In the genomic region with DNA sequence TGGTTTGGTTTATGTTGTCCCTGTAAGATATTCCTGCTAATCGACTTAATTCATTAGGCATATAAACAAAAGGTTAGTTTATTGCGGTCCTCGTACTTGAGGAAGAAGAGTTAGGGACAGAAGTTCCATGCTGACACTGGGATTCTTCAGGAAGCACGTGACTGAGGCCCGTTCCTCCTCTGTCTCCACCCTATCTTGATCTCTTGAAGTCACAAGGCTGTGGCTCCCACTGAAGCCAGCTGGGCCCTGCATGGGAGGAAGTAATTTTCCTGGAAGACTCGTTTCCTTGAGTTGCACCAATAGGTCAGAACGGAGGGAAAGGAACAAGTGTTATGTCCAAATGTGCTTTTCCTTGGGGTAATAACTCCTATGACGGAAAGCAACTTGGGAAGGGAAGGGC, we compare ENCODE assay signal across 8 mouse cellular contexts. TPM values are rescaled to one million over a fixed set of nuclear protein-coding genes. Genes with fewer than 3 reads are reported as not detected.
A peak's percentile ranks its signal among the peaks of the same experiment; 100 is the strongest.
DNase-seq lines count a peak whose midpoint lies in the region; ATAC-seq lines count a peak whose summit lies in the region.

No protein-coding gene starts in this region.

- peaks cover 2% of the 10 kb centered on the region; the same call in 1 of the 2 replicates for H3K4me1 ChIP-seq in forebrain, embryonic 11.5 days (replicated peaks; ENCODE audit: control insufficient read depth, insufficient read depth, low read length)
- peaks cover 13% of the 10 kb centered on the region for H3K4me1 ChIP-seq in hindbrain, embryonic 16.5 days (ENCODE audit: control insufficient read depth, insufficient read depth, low read depth, low read length)
- H3K4me1 ChIP-seq in liver, embryonic 13.5 days (replicated peaks): peaks cover 39% of the 10 kb centered on the region

- ATAC-seq in forebrain, embryonic 11.5 days (replicated peaks; ENCODE audit: low FRiP score): no peak
- no peak for ATAC-seq in hindbrain, embryonic 16.5 days
- no peak for ATAC-seq in liver, embryonic 13.5 days (ENCODE audit: low read depth)

- no peaks in the 10 kb centered on the region for H3K27me3 ChIP-seq in forebrain, embryonic 11.5 days (ENCODE audit: control insufficient read depth, insufficient read depth, low read length)
- H3K27me3 ChIP-seq in hindbrain, embryonic 16.5 days (replicated peaks; ENCODE audit: control insufficient read depth, insufficient read depth, low read length): no peaks in the 10 kb centered on the region
- no peaks in the 10 kb centered on the region for H3K27me3 ChIP-seq in liver, embryonic 13.5 days

- no peaks in the 10 kb centered on the region for H3K9me3 ChIP-seq in forebrain, embryonic 11.5 days (ENCODE audit: control insufficient read depth, low read length)
- no peaks in the 10 kb centered on the region for H3K9me3 ChIP-seq in hindbrain, embryonic 16.5 days (ENCODE audit: control insufficient read depth, low read length)
- no peaks in the 10 kb centered on the region for H3K9me3 ChIP-seq in liver, embryonic 13.5 days (replicated peaks)

- peak overlapping the region; percentile 65 for H3K4me3 ChIP-seq in forebrain, embryonic 11.5 days (ENCODE audit: low read depth, low read length)
- peak overlapping the region; percentile 87 for H3K4me3 ChIP-seq in hindbrain, embryonic 16.5 days (ENCODE audit: low read length)
- peak overlapping the region; percentile 82 for H3K4me3 ChIP-seq in liver, embryonic 13.5 days (replicated peaks)

- no peak overlapping the region for H3K9ac ChIP-seq in forebrain, embryonic 11.5 days (ENCODE audit: low read length)
- H3K9ac ChIP-seq in hindbrain, embryonic 16.5 days (ENCODE audit: low read depth, low read length): peak overlapping the region; percentile 90; the same call in 1 of the 2 replicates
- H3K9ac ChIP-seq in liver, embryonic 13.5 days: no peak overlapping the region

- H3K36me3 ChIP-seq in forebrain, embryonic 11.5 days (ENCODE audit: control insufficient read depth, insufficient read depth, low read length): no peaks in the 10 kb centered on the region; the same call in 1 of the 2 replicates
- peaks cover 3% of the 10 kb centered on the region; the same call in 1 of the 2 replicates for H3K36me3 ChIP-seq in hindbrain, embryonic 16.5 days (ENCODE audit: control insufficient read depth, insufficient read depth, low read length)
- H3K36me3 ChIP-seq in liver, embryonic 13.5 days: peaks cover 10% of the 10 kb centered on the region

- 69% methylated on average over 8 of the region's 8 CpGs for WGBS in forebrain, embryonic 11.5 days
- WGBS in hindbrain, embryonic 16.5 days: 75% methylated on average over 8 of the region's 8 CpGs
- WGBS in liver, embryonic 13.5 days (ENCODE audit: insufficient replicate concordance): 44% methylated on average over 8 of the region's 8 CpGs

- peak overlapping the region; percentile 51; the same call in 1 of the 2 replicates for H3K4me2 ChIP-seq in forebrain, embryonic 11.5 days (ENCODE audit: low read depth, low read length, severe bottlenecking)
- peak overlapping the region; percentile 66 for H3K4me2 ChIP-seq in hindbrain, embryonic 16.5 days (ENCODE audit: low read length)
- peak overlapping the region; percentile 83 for H3K4me2 ChIP-seq in liver, embryonic 13.5 days

- no peak overlapping the region for H3K27ac ChIP-seq in forebrain, embryonic 11.5 days (ENCODE audit: low read depth, low read length)
- no peak overlapping the region for H3K27ac ChIP-seq in hindbrain, embryonic 16.5 days (ENCODE audit: low read depth, low read length)
- H3K27ac ChIP-seq in liver, embryonic 13.5 days: no peak overlapping the region

- peak; percentile 18 for DNase-seq in embryo, embryonic 10 days (ENCODE audit: low spot score)
- no peak for DNase-seq in embryo, embryonic 9.5 days (ENCODE audit: extremely low spot score)
- DNase-seq in forebrain, embryonic 11.5 days (ENCODE audit: low spot score): no peak
- no peak for DNase-seq in liver, embryonic 13.5 days
- peak; percentile 62 for DNase-seq in skeletal muscle tissue, adult 2 months (ENCODE audit: low read depth, low spot score)
- no peak for DNase-seq in thymus, postnatal 25 days
- no peak for DNase-seq in right cerebral cortex, adult 2 months (ENCODE audit: low spot score in 2 of 2)

RNA-seq across cellular contexts. Expression of gene Slc38a6, which starts 1.0 kb away (rescaled TPM):
- 7.0 and 9.7 TPM in 2 replicates for polyA plus RNA-seq in forebrain, embryonic 11.5 days (2014; fragmentation: Nextera tagmentation; extraction: Ambion mirVana)
- polyA plus RNA-seq in hindbrain, embryonic 16.5 days (2015; fragmentation: Nextera tagmentation; extraction: Ambion mirVana): 8.5 and 11.1 TPM in 2 replicates
- 1.5 and 2.6 TPM in 2 replicates for polyA plus RNA-seq in liver, embryonic 13.5 days (2015; fragmentation: Nextera tagmentation; extraction: Ambion mirVana)

RNA-seq across cellular contexts. Expression of gene Trmt5, which starts 1.1 kb away (rescaled TPM):
- polyA plus RNA-seq in forebrain, embryonic 11.5 days (2014; fragmentation: Nextera tagmentation; extraction: Ambion mirVana): 18.3 and 19.8 TPM in 2 replicates
- polyA plus RNA-seq in hindbrain, embryonic 16.5 days (2015; fragmentation: Nextera tagmentation; extraction: Ambion mirVana): 14.1 and 14.9 TPM in 2 replicates
- 11.6 and 12.6 TPM in 2 replicates for polyA plus RNA-seq in liver, embryonic 13.5 days (2015; fragmentation: Nextera tagmentation; extraction: Ambion mirVana)

Comparison
In these comparisons a context has a peak if more than half of its experiments do, and no peak if none do; other contexts are left out.
1. DNase-seq: peak in embryo, embryonic 10 days (single experiment) and skeletal muscle tissue, adult 2 months (single experiment); none in embryo, embryonic 9.5 days (single experiment), forebrain, embryonic 11.5 days (single experiment), liver, embryonic 13.5 days (single experiment), thymus, postnatal 25 days (single experiment) and right cerebral cortex, adult 2 months (0 of 2).
2. Peak in every context shown above with its lines, with median percentiles within 50 percentile points of each other: H3K4me2 ChIP-seq and H3K4me3 ChIP-seq.